Mouse (Mus musculus) ES-E14 (cell line): ENCODE results near the gene Arl5c.

Source experiments
- CHD2 ChIP-seq: IDR thresholded peaks from 2 replicates; pipeline ENCODE4 v1.6.1; 2014; ENCODE audit warnings: mild to moderate bottlenecking, low read depth, low read length, inconsistent platforms
- HCFC1 ChIP-seq: IDR thresholded peaks from 2 replicates; pipeline ENCODE4 v1.6.1; 2012; ENCODE audit warnings: low read length, inconsistent platforms, borderline replicate concordance; ENCODE audit not compliant: insufficient read depth
- MAFK ChIP-seq: IDR thresholded peaks from 2 replicates; pipeline ENCODE4 v1.6.1; 2014; ENCODE audit warnings: mild to moderate bottlenecking, low read depth, low read length, inconsistent platforms; ENCODE audit not compliant: insufficient read depth

DNA sequence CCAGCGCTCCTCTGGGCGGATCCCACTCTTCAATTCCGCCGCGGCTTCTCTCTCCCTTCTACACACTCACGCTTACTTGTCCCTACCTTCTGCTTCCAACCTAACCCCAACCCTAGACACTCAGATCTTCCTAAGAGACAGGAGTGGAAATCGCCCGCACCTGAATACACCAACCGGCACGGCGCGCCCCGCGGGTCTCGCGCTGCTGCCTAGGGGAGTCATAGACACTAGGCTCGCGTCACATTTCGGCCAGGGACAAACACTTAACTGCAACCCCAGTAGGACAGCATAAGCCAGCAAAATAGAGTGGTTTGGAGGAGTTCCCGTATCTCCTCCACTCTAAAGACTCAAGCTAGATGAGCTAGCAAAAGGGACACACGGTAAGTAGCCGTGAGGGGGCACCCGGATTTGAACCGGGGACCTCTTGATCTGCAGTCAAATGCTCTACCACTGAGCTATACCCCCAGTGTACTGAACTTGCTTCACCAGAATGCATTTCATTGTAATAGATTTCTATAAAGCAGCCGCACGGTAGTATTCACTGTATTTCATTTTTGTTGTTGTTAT lies 7.4 kb downstream of the Arl5c start:
- TF ChIP-seq CHD2 (no peak), HCFC1 (no peak), MAFK (peak; percentile 88)
